Mouse (Mus musculus): ENCODE results near the gene Ola1. TPM values are rescaled to one million over a fixed set of nuclear protein-coding genes. Genes with fewer than 3 reads are reported as not detected.

Ola1 gene
- total RNA-seq, 2 experiments from 2014 or later: 42.9 to 44.6 TPM

- intact Hi-C loops (cut with DNase I): no loop called here
- DNase-seq: no peak
Measured at GRCm38 (mm10) chr2:73070449-73071076, 148.2 kb downstream of the Ola1 start.

- DNase-seq: no peak
- intact Hi-C loops (cut with DNase I): loop anchor here (5.0 to 10.0 kb wide), 2 partner anchors 205 to 427 kb away; partner anchors contain the start of gene Sp9
Measured at GRCm38 (mm10) chr2:73069223-73069825, 149.4 kb downstream of the Ola1 start.

GRCm38 (mm10) chr2:73066307-73067167 lies 152.2 kb downstream of the Ola1 start:
- peak; percentile 52 to 61 for DNase-seq
- intact Hi-C loops (cut with DNase I): loop anchor here (1.0 to 10.0 kb wide), 3 partner anchors 208 to 550 kb away; partner anchors contain the start of gene Sp9

- DNase-seq: no peak
- intact Hi-C loops (cut with DNase I): loop anchor here (5.0 to 10.0 kb wide), 2 partner anchors 211 to 337 kb away; partner anchors contain the start of gene Sp9
Measured at GRCm38 (mm10) chr2:73063911-73064619, 154.7 kb downstream of the Ola1 start.

GRCm38 (mm10) chr2:73060259-73060585 lies 158.5 kb downstream of the Ola1 start:
- intact Hi-C loops (cut with DNase I): loop anchor here (2.0 to 10.0 kb wide), 4 partner anchors 57 to 333 kb away; partner anchors contain the start of genes Sp3 and Sp9
- DNase-seq: no peak

- peak; percentile 66 to 71 for DNase-seq
- intact Hi-C loops (cut with DNase I): loop anchor here (2.0 to 10.0 kb wide), 5 partner anchors 57 to 332 kb away; partner anchors contain the start of genes Sp3 and Sp9
Measured at GRCm38 (mm10) chr2:73059550-73060258, 159.0 kb downstream of the Ola1 start.

- DNase-seq: no peak
- intact Hi-C loops (cut with DNase I): loop anchor here (10.0 kb wide), 1 partner anchor 154 kb away; no protein-coding TSS in a partner anchor
Measured at GRCm38 (mm10) chr2:73058344-73058743, 160.4 kb downstream of the Ola1 start.

GRCm38 (mm10) chr2:73057589-73057988 lies 161.1 kb downstream of the Ola1 start:
- intact Hi-C loops (cut with DNase I): loop anchor here (10.0 kb wide), 1 partner anchor 153 kb away; no protein-coding TSS in a partner anchor
- no peak for DNase-seq

- peak in 1 of 2 experiments; percentile 24 for DNase-seq
- intact Hi-C loops (cut with DNase I): loop anchor here (10.0 kb wide), 1 partner anchor 152 kb away; no protein-coding TSS in a partner anchor
Measured at GRCm38 (mm10) chr2:73056090-73056956, 162.4 kb downstream of the Ola1 start.

GRCm38 (mm10) chr2:73053791-73054490 lies 164.8 kb downstream of the Ola1 start:
- DNase-seq: no peak
- intact Hi-C loops (cut with DNase I): loop anchor here (10.0 kb wide), 1 partner anchor 149 kb away; no protein-coding TSS in a partner anchor

GRCm38 (mm10) chr2:73050401-73050800 lies 168.3 kb downstream of the Ola1 start:
- intact Hi-C loops (cut with DNase I): loop anchor here (10.0 kb wide), 1 partner anchor 146 kb away; no protein-coding TSS in a partner anchor
- no peak for DNase-seq

- no peak for DNase-seq
Measured at GRCm38 (mm10) chr2:73049977-73050376, 168.7 kb downstream of the Ola1 start.

GRCm38 (mm10) chr2:73049001-73049684 lies 169.6 kb downstream of the Ola1 start:
- intact Hi-C loops (cut with DNase I): loop anchor here (5.0 kb wide), 1 partner anchor 67 kb away; the partner anchor contains the start of gene Sp3
- DNase-seq: peak in 1 of 2 experiments; percentile 35

More at GRCm38 (mm10) chr2:73049977-73050376, 168.7 kb downstream of the Ola1 start:
- intact Hi-C loops (cut with DNase I): loop anchor here (5.0 to 10.0 kb wide), 2 partner anchors 68 to 145 kb away; partner anchors contain the start of gene Sp3

- peak; percentile 72 to 81 for DNase-seq
- intact Hi-C loops (cut with DNase I): loop anchor here (2.0 to 5.0 kb wide), 2 partner anchors 42 to 65 kb away; partner anchors contain the start of gene Sp3
Measured at GRCm38 (mm10) chr2:73047061-73047741, 171.5 kb downstream of the Ola1 start.

- intact Hi-C loops (cut with DNase I): loop anchor here (2.0 to 5.0 kb wide), 2 partner anchors 42 to 64 kb away; partner anchors contain the start of gene Sp3
- peak; percentile 64 to 72 for DNase-seq
Measured at GRCm38 (mm10) chr2:73046576-73046975, 172.1 kb downstream of the Ola1 start.

GRCm38 (mm10) chr2:73045505-73045904 lies 173.2 kb downstream of the Ola1 start:
- intact Hi-C loops (cut with DNase I): loop anchor here (5.0 kb wide), 1 partner anchor 63 kb away; the partner anchor contains the start of gene Sp3

More at GRCm38 (mm10) chr2:73045505-73045904, 173.2 kb downstream of the Ola1 start:
- DNase-seq: no peak

Measured in heart, postnatal 36 days (tissue).